Comparison of ENCODE assay signal across 16 mouse cellular contexts in genomic region chr11:107390001-107390400, GRCm38 (mm10).
DNase-seq lines count a peak whose midpoint lies in the region; ATAC-seq lines count a peak whose summit lies in the region.
"Had no signal": no experiment of that assay in that cellular context is flagged by ENCODE, and none has a peak within 500 bp of the region (broad histone marks: within the 10 kb centered on the region; RNA-seq: fewer than 3 reads in every experiment).

No protein-coding gene starts in this region.

- peaks cover 10% of the 10 kb centered on the region for H3K36me3 ChIP-seq in forebrain, embryonic 10.5 days (replicated peaks)
- H3K36me3 ChIP-seq in forebrain, embryonic 15.5 days, result no peaks in the 10 kb centered on the region
- H3K36me3 ChIP-seq in midbrain, embryonic 15.5 days (replicated peaks), result no peaks in the 10 kb centered on the region
- no peaks in the 10 kb centered on the region for H3K36me3 ChIP-seq in kidney, embryonic 14.5 days (ENCODE audit: control insufficient read depth, insufficient read depth, low read length)
- H3K36me3 ChIP-seq: embryonic facial prominence, embryonic 15.5 days; limb, embryonic 12.5 days had no signal

- H3K4me3 ChIP-seq in forebrain, embryonic 10.5 days, result no peak overlapping the region
- no peak overlapping the region for H3K4me3 ChIP-seq in forebrain, embryonic 15.5 days
- no peak overlapping the region for H3K4me3 ChIP-seq in midbrain, embryonic 15.5 days
- no peak overlapping the region for H3K4me3 ChIP-seq in kidney, embryonic 14.5 days (ENCODE audit: low read length)
- H3K4me3 ChIP-seq: embryonic facial prominence, embryonic 15.5 days; limb, embryonic 12.5 days; myocyte had no signal

- H3K27ac ChIP-seq in forebrain, embryonic 10.5 days, result peak overlapping the region; percentile 78
- H3K27ac ChIP-seq in forebrain, embryonic 15.5 days (replicated peaks), result peak overlapping the region; percentile 61
- peak overlapping the region; percentile 40 for H3K27ac ChIP-seq in midbrain, embryonic 15.5 days
- no peak overlapping the region for H3K27ac ChIP-seq in kidney, embryonic 14.5 days (ENCODE audit: low read depth, low read length)
- H3K27ac ChIP-seq: embryonic facial prominence, embryonic 15.5 days; macrophage had no signal

- intact Hi-C loops in left cerebral cortex, postnatal 4 days (cut with DNase I), result no loop called here
- intact Hi-C loops in left cerebral cortex, postnatal 25 days (cut with DNase I), result no loop called here

- H3K4me1 ChIP-seq in forebrain, embryonic 10.5 days, result peaks cover 50% of the 10 kb centered on the region
- H3K4me1 ChIP-seq in forebrain, embryonic 15.5 days, result peaks cover 39% of the 10 kb centered on the region
- peaks cover 23% of the 10 kb centered on the region for H3K4me1 ChIP-seq in midbrain, embryonic 15.5 days
- H3K4me1 ChIP-seq in kidney, embryonic 14.5 days (ENCODE audit: control insufficient read depth, insufficient read depth, low read length), result no peaks in the 10 kb centered on the region

- 66% methylated on average over 10 of the region's 10 CpGs for WGBS in forebrain, embryonic 10.5 days
- WGBS in forebrain, embryonic 15.5 days, result 24% methylated on average over 10 of the region's 10 CpGs
- WGBS in midbrain, embryonic 15.5 days, result 47% methylated on average over 10 of the region's 10 CpGs
- 49% methylated on average over 10 of the region's 10 CpGs for WGBS in kidney, embryonic 14.5 days

- 0 out of 2 replicates have a peak overlapping the region, but pooled peaks have one; percentile 1 for H3K4me2 ChIP-seq in forebrain, embryonic 15.5 days (replicated peaks)
- no peak overlapping the region for H3K4me2 ChIP-seq in midbrain, embryonic 15.5 days
- H3K4me2 ChIP-seq in kidney, embryonic 14.5 days (replicated peaks; ENCODE audit: low read depth, low read length), result no peak overlapping the region
- H3K4me2 ChIP-seq: embryonic facial prominence, embryonic 15.5 days; limb, embryonic 12.5 days had no signal

- H3K9ac ChIP-seq in forebrain, embryonic 15.5 days (replicated peaks), result no peak overlapping the region
- no peak overlapping the region for H3K9ac ChIP-seq in midbrain, embryonic 15.5 days
- no peak overlapping the region for H3K9ac ChIP-seq in kidney, embryonic 14.5 days (ENCODE audit: low read depth, low read length)
- H3K9ac ChIP-seq: embryonic facial prominence, embryonic 15.5 days; limb, embryonic 12.5 days; liver, postnatal 0 days had no signal

- no peaks in the 10 kb centered on the region; the same call in 1 of the 2 replicates for H3K9me3 ChIP-seq in forebrain, embryonic 10.5 days
- no peaks in the 10 kb centered on the region for H3K9me3 ChIP-seq in forebrain, embryonic 15.5 days
- H3K9me3 ChIP-seq in midbrain, embryonic 15.5 days, result no peaks in the 10 kb centered on the region
- H3K9me3 ChIP-seq in kidney, embryonic 14.5 days (ENCODE audit: control insufficient read depth, low read length), result no peaks in the 10 kb centered on the region
- H3K9me3 ChIP-seq: embryonic facial prominence, embryonic 15.5 days; limb, embryonic 12.5 days had no signal

- no peaks in the 10 kb centered on the region for H3K27me3 ChIP-seq in forebrain, embryonic 10.5 days (ENCODE audit: poor library complexity, severe bottlenecking)
- H3K27me3 ChIP-seq in forebrain, embryonic 15.5 days, result no peaks in the 10 kb centered on the region
- H3K27me3 ChIP-seq in midbrain, embryonic 15.5 days (replicated peaks), result no peaks in the 10 kb centered on the region
- no peaks in the 10 kb centered on the region for H3K27me3 ChIP-seq in kidney, embryonic 14.5 days (ENCODE audit: control insufficient read depth, insufficient read depth, low read length)
- H3K27me3 ChIP-seq: embryonic facial prominence, embryonic 15.5 days; limb, embryonic 12.5 days had no signal

- DNase-seq in left cerebral cortex, postnatal 4 days, result peak; percentile 21
- no peak for DNase-seq in left cerebral cortex, postnatal 25 days (ENCODE audit: low spot score in 2 of 2)
- DNase-seq in forebrain, embryonic 10.5 days (ENCODE audit: extremely low spot score, low spot score), result no peak
- no peak for DNase-seq in spleen, postnatal 14 days (ENCODE audit: low spot score in 2 of 2)
- DNase-seq: adrenal gland, postnatal 25 days; cerebellum, adult 11 months; liver, postnatal 0 days had no signal

- peak; percentile 76 for ATAC-seq in forebrain, embryonic 15.5 days (replicated peaks)
- ATAC-seq in midbrain, embryonic 15.5 days (replicated peaks), result no peak
- ATAC-seq in kidney, embryonic 14.5 days (ENCODE audit: low FRiP score, low TSS enrichment), result no peak
- ATAC-seq: CD4-positive, CD25-positive, alpha-beta regulatory T cell, adult 4 months; inflammation-experienced regulatory T-cells, adult 6 months; liver, postnatal 0 days had no signal
